Mouse (Mus musculus) hindbrain, embryonic 15.5 days (tissue): ENCODE measurements at regions not wholly inside any gene's neighbourhood (a gene's known extent, or its start where the extent isn't known, plus 50 kb on each side); places are given as distances from the start of the nearest gene placed in this dataset.
"Not testable (repeated sequence)": the region's sequence is repeated elsewhere in the genome, so short reads cannot be mapped to it uniquely, and the experiment has no call there.

Experiments used
- ATAC-seq: fragments of 200-750 bp; cut with Nextera tagmentation; 2 replicates; pipeline ENCODE4 v1.8.0; 2017; ENCODE audit warnings: low read depth, moderate number of reproducible peaks, moderate TSS enrichment; ENCODE audit not compliant: low FRiP score
- H3K27ac ChIP-seq: fragments of 300-500 bp; sonication (generic); replicated peaks from 2 replicates; pipeline ENCODE4 v1.5.1; 2015; ENCODE audit warnings: mild to moderate bottlenecking, inconsistent platforms
- H3K27me3 ChIP-seq: fragments of 300-500 bp; sonication (generic); 2 replicates; pipeline ENCODE4 v1.6.1; 2015; ENCODE audit warnings: control low read depth, inconsistent platforms
- H3K36me3 ChIP-seq: fragments of 300-500 bp; sonication (generic); 2 replicates; pipeline ENCODE4 v1.6.1; 2015; ENCODE audit warnings: control low read depth, inconsistent platforms
- H3K4me1 ChIP-seq: fragments of 300-500 bp; sonication (generic); replicated peaks from 2 replicates; pipeline ENCODE4 v1.6.1; 2015; ENCODE audit warnings: control low read depth, inconsistent platforms
- H3K4me2 ChIP-seq: fragments of 300-500 bp; sonication (generic); 2 replicates; pipeline ENCODE4 v1.6.1; 2015; ENCODE audit warnings: moderate library complexity, mild to moderate bottlenecking, inconsistent platforms
- H3K4me3 ChIP-seq: fragments of 300-500 bp; sonication (generic); 2 replicates; pipeline ENCODE4 v1.5.1; 2015; ENCODE audit warnings: mild to moderate bottlenecking, inconsistent platforms
- H3K9ac ChIP-seq: fragments of 300-500 bp; sonication (generic); 2 replicates; pipeline ENCODE4 v1.6.1; 2015; ENCODE audit warnings: inconsistent platforms
- H3K9me3 ChIP-seq: fragments of 300-500 bp; sonication (generic); 2 replicates; pipeline ENCODE4 v1.6.1; 2016; ENCODE audit warnings: control low read depth, inconsistent platforms
- WGBS: fragments of 180-500 bp; shearing (Covaris S2); methylation state at CpG from one replicate; pipeline ENCODE4 v1.1.7; 2015; 5-methylcytosine and 5-hydroxymethylcytosine counted together

DNA sequence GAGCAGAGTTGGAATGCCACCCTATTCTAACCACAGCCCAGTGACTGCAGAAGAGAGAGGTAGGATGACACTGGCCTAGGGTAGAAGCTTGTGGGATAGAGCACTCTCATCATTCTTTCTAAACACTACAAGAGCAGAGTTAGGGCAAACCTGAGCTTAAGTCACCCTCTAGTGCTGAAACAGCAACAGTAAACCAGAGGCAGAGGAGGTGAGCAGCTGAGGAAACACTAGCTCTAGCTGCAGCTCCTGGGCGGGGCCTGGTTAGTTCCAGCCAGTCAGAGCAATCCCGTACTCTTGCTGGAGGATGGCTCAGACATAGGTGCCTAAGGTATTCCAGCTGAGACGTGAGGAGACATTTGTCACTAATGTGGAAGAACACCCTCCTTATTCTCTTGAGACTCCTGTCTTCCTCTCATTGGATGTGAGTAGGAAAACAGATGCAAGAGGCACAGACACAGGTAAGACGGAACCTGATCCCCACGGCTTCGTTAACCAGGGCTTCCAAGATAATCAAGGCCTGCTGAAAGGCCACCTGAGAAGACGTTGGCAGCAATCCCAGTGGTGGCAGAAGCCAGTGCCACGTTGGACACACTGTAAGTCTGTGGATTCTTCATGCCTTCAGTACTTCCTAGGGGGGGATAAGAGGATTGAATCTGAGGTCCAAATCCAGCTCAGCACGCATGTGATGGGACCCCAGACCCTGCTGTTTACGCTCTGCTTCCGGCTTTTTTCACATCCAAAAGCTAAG, 101.3 kb downstream of the Rchy1 start:
- Histone ChIP-seq H3K9me3 (no peaks in the 10 kb centered on the region), H3K36me3 (no peaks in the 10 kb centered on the region), H3K27ac (no peak overlapping the region), H3K4me2 (no peak overlapping the region), H3K4me1 (no peaks in the 10 kb centered on the region), H3K4me3 (no peak overlapping the region), H3K27me3 (no peaks in the 10 kb centered on the region), H3K9ac (no peak overlapping the region)
- 71% methylated on average over 11 of the region's 11 CpGs for WGBS
- ATAC-seq = no peak

DNA sequence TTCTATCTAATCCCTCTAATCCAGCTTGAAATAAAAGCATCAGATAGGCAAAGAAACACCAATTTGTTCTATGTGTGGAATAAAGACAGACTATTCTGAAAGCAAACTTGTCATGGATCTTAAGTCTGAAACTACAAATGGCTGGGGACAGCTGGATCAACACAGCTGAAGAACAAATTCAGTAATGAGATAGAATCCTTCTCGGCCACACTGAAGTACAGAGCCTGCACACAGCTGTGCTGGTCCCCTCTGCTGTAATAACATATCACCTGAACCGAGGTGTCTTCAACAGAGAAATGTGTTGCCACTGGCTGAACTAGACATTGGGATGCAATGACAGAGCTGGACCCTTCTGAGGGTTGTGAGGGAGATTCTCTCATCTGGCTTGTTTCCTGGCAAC, 102.4 kb downstream of the Rchy1 start:
- Histone ChIP-seq H3K9me3 (no peaks in the 10 kb centered on the region), H3K27ac (no peak overlapping the region), H3K36me3 (no peaks in the 10 kb centered on the region), H3K9ac (no peak overlapping the region), H3K4me3 (no peak overlapping the region), H3K27me3 (no peaks in the 10 kb centered on the region), H3K4me2 (no peak overlapping the region), H3K4me1 (no peaks in the 10 kb centered on the region)
- no peak for ATAC-seq
- WGBS = 85% methylated on average over 2 of the region's 2 CpGs

DNA sequence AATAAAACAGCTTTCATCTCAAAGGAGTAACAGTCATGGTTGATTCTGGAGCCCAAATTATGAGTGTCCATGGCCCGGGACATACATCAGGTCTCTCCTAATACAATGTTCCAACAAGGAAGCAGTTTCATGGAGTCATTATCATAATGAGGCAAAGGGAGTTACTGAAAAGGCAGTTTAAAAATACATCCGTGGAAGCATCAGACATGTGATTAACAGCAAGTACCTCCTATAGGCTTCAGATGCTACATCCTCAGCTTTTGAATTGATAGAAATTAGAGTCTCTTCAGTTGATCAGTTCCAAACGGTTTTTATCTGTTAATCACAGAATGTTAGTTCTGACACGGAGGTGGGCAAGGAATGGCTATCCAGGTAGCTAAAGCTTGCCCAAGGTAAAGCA, 110.5 kb downstream of the Rchy1 start:
- H3K4me2 ChIP-seq = no peak overlapping the region
- H3K4me3 ChIP-seq = no peak overlapping the region
- no peak for ATAC-seq
- no peak overlapping the region for H3K27ac ChIP-seq
- no peaks in the 10 kb centered on the region for H3K4me1 ChIP-seq
- H3K9me3 ChIP-seq = no peaks in the 10 kb centered on the region
- no peak overlapping the region for H3K9ac ChIP-seq
- WGBS = 83% methylated on average over 4 of the region's 4 CpGs
- no peaks in the 10 kb centered on the region for H3K27me3 ChIP-seq
- no peaks in the 10 kb centered on the region for H3K36me3 ChIP-seq

DNA sequence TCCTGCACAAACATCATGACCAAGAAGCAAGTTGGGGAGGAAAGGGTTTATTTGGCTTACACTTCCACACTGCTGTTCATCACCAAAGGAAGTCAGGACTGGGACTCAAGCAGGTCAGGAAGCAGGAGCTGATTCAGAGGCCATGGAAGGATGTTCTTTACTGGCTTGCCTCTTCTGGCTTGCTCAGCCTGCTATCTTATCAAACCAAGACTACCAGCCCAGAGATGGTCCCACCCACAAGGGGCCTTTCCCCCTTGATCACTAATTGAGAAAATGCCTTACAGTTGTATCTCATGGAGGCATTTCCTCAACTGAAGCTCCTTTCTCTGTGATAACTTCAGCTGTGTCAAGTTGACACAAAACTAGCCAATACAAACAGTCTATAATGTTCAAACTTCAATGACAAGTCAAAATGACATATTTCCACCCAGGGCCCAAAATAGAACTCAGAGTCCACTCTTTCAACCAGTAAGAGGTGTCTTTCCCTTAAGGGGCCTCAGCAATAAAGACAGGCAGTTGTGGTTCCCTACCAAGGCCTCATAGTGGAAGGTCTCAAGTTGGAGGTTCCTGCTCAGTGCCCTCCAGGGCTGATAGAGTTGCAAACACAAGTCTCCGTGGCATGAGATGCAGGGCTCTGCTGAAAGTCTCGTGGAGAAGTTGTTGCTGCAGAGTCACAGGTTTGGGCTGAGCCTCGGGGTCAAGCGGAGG, 111.9 kb downstream of the Rchy1 start:
- H3K27ac ChIP-seq, H3K27me3 ChIP-seq, H3K9me3 ChIP-seq, H3K4me1 ChIP-seq, ATAC-seq, H3K4me2 ChIP-seq, H3K4me3 ChIP-seq, H3K9ac ChIP-seq, H3K36me3 ChIP-seq: not testable (repeated sequence)
- WGBS = 88% methylated on average over 4 of the region's 4 CpGs

DNA sequence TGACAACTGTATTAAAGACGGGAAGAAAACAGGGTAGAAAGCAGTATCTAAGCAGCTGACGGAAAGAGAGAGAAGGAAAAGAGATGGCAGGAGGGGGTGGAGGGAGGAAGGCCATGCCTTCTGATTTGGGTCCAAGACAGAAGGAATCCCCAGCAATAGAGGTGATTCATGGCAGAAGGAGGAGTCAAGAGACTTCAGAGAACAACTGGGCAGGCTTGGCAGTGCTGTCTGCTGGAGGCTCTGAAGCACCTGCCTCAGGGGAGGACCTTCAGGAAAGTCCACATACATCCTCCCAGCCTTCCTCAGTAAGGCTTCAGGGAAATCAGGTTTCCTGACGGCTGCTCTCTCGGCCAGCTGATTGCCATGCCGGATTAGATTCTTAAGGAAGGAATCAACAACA, 112.4 kb downstream of the Rchy1 start:
- H3K27ac ChIP-seq = no peak overlapping the region
- H3K27me3 ChIP-seq = no peaks in the 10 kb centered on the region
- H3K36me3 ChIP-seq = no peaks in the 10 kb centered on the region
- H3K9me3 ChIP-seq = no peaks in the 10 kb centered on the region
- no peak for ATAC-seq
- H3K4me1 ChIP-seq = no peaks in the 10 kb centered on the region
- WGBS = 89% methylated on average over 5 of the region's 5 CpGs
- no peak overlapping the region for H3K4me3 ChIP-seq
- H3K9ac ChIP-seq = no peak overlapping the region
- no peak overlapping the region for H3K4me2 ChIP-seq

- WGBS = 91% methylated on average over 2 of the region's 2 CpGs
- H3K4me2 ChIP-seq = no peak overlapping the region
- no peak for ATAC-seq
These were observed 113.3 kb downstream of the Rchy1 start for GRCm38 (mm10) chr5:91849533-91849932.

DNA sequence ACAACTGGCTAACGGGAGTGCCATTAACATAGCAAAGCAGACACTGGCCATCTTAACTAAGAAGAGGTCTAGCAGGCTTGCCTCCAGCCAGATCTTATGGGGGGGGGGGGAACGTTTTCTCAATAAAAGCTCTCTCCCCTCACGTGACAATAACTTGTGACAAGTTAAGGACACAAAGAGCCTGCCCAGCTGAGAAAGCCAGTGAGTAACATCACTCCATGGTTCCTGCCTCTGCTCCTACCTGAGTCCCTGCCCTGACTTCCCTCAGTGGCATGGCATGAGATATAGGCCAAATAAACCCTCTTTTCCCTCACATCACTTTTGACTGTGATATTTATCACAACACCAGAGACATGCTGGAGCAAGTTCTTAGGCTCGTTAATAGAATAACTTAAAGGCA, 113.8 kb downstream of the Rchy1 start:
- no peak overlapping the region for H3K4me2 ChIP-seq
- 70% methylated on average over 4 of the region's 4 CpGs for WGBS
- H3K36me3 ChIP-seq = no peaks in the 10 kb centered on the region
- no peak overlapping the region for H3K9ac ChIP-seq
- no peaks in the 10 kb centered on the region for H3K4me1 ChIP-seq
- no peak for ATAC-seq
- no peak overlapping the region for H3K27ac ChIP-seq
- H3K4me3 ChIP-seq = no peak overlapping the region
- H3K9me3 ChIP-seq = no peaks in the 10 kb centered on the region
- H3K27me3 ChIP-seq = no peaks in the 10 kb centered on the region

More at GRCm38 (mm10) chr5:91849533-91849932, 113.3 kb downstream of the Rchy1 start:
- Histone ChIP-seq H3K4me3 (no peak overlapping the region), H3K36me3 (no peaks in the 10 kb centered on the region), H3K4me1 (no peaks in the 10 kb centered on the region), H3K9ac (no peak overlapping the region), H3K9me3 (no peaks in the 10 kb centered on the region), H3K27me3 (no peaks in the 10 kb centered on the region), H3K27ac (no peak overlapping the region)

DNA sequence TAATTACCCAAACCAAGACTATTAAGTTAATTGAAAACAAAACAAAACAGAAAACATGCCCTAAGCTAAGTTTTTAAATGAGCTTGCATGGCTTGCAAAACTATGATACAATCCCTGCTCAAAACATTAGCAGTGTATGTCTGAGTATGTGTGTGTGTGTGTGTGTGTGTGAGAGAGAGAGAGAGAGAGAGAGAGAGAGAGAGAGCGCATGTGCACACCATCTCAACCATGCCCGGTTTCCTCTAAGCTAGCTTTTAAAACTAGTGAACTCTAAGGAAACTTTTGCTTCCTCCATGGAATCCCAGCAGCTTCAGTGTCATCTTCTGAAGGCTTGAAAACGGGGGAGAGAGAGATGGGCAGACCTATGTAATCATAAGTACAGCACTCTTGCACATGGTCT, 114.3 kb downstream of the Rchy1 start:
- H3K4me3 ChIP-seq = no peak overlapping the region
- H3K9ac ChIP-seq = no peak overlapping the region
- H3K9me3 ChIP-seq = no peaks in the 10 kb centered on the region
- 89% methylated on average over 3 of the region's 3 CpGs for WGBS
- H3K36me3 ChIP-seq = no peaks in the 10 kb centered on the region
- H3K4me2 ChIP-seq = no peak overlapping the region
- H3K4me1 ChIP-seq = no peaks in the 10 kb centered on the region
- no peaks in the 10 kb centered on the region for H3K27me3 ChIP-seq
- no peak overlapping the region for H3K27ac ChIP-seq
- ATAC-seq = no peak

GRCm38 (mm10) chr5:91843044-91843443, 119.8 kb downstream of the Rchy1 start:
- no peak overlapping the region for H3K4me2 ChIP-seq
- no peak overlapping the region for H3K4me3 ChIP-seq
- no peaks in the 10 kb centered on the region for H3K27me3 ChIP-seq
- no peaks in the 10 kb centered on the region for H3K36me3 ChIP-seq
- no peak for ATAC-seq
- H3K27ac ChIP-seq = no peak overlapping the region
- H3K4me1 ChIP-seq = no peaks in the 10 kb centered on the region
- 86% methylated on average over 4 of the region's 4 CpGs for WGBS
- H3K9ac ChIP-seq = no peak overlapping the region
- H3K9me3 ChIP-seq = no peaks in the 10 kb centered on the region

DNA sequence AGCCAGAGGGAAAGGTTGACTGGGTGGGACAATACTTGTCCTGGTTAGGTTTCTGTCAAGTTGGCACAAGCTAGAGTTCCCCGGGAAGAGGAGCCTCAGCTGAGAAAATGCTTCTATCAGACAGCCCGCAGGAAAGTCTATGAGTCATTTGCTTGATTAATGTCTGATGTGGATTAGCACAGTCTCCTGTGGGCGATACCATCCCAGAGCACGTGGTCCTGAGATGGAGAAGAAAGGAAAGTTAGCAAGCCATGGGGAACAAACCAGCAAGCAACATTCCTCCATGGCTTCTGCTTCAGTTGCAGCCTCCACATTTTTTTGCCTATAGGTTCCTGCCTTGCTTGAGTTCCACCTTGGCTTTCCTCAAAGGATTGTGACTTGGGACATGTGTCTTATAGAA, 121.8 kb downstream of the Rchy1 start:
- Histone ChIP-seq H3K27me3 (no peaks in the 10 kb centered on the region), H3K36me3 (no peaks in the 10 kb centered on the region), H3K9ac (no peak overlapping the region), H3K9me3 (no peaks in the 10 kb centered on the region), H3K4me1 (no peaks in the 10 kb centered on the region), H3K4me2 (no peak overlapping the region), H3K27ac (no peak overlapping the region), H3K4me3 (no peak overlapping the region)
- WGBS = 81% methylated on average over 4 of the region's 4 CpGs
- ATAC-seq = no peak

DNA sequence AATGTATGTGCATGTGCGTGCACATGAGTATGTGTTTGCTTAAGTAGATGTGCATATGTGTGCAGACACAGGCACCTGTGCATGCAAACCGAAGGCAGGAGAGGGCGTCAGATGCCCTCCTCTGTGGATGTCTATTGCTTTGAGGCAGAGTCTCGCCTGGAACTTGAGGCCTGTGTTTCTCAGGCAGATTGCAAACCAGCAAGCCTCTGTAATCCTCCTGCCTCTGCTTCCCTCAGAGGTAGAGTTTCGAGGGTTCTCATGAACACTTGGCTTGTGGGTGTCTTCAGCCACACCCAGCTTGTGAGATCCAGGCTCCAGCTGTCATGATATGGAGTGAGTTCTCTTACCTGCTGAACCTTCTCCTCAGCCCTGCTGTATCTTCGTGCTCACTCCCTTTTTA, 134.4 kb downstream of the Rchy1 start:
- no peaks in the 10 kb centered on the region for H3K4me1 ChIP-seq
- H3K36me3 ChIP-seq = no peaks in the 10 kb centered on the region
- no peak overlapping the region for H3K4me2 ChIP-seq
- 84% methylated on average over 6 of the region's 6 CpGs for WGBS
- no peaks in the 10 kb centered on the region for H3K9me3 ChIP-seq
- ATAC-seq = no peak
- no peak overlapping the region for H3K4me3 ChIP-seq
- H3K9ac ChIP-seq = no peak overlapping the region
- H3K27me3 ChIP-seq = no peaks in the 10 kb centered on the region
- H3K27ac ChIP-seq = no peak overlapping the region

- WGBS = 24% methylated on average over 1 of the region's 1 CpGs
- H3K36me3 ChIP-seq = no peaks in the 10 kb centered on the region
- H3K9ac ChIP-seq = no peak overlapping the region
- no peak overlapping the region for H3K4me2 ChIP-seq
- H3K27me3 ChIP-seq = no peaks in the 10 kb centered on the region
- no peak overlapping the region for H3K4me3 ChIP-seq
- peak; percentile 61; the same call in 1 of the 2 replicates for ATAC-seq
- H3K4me1 ChIP-seq = no peaks in the 10 kb centered on the region
- H3K9me3 ChIP-seq = no peaks in the 10 kb centered on the region
- H3K27ac ChIP-seq = no peak overlapping the region
These were observed 136.2 kb downstream of the Rchy1 start for GRCm38 (mm10) chr5:91826636-91827035.
